Mouse (Mus musculus): Measurements from ENCODE around the gene Ybey.

Gene Ybey

DNA sequence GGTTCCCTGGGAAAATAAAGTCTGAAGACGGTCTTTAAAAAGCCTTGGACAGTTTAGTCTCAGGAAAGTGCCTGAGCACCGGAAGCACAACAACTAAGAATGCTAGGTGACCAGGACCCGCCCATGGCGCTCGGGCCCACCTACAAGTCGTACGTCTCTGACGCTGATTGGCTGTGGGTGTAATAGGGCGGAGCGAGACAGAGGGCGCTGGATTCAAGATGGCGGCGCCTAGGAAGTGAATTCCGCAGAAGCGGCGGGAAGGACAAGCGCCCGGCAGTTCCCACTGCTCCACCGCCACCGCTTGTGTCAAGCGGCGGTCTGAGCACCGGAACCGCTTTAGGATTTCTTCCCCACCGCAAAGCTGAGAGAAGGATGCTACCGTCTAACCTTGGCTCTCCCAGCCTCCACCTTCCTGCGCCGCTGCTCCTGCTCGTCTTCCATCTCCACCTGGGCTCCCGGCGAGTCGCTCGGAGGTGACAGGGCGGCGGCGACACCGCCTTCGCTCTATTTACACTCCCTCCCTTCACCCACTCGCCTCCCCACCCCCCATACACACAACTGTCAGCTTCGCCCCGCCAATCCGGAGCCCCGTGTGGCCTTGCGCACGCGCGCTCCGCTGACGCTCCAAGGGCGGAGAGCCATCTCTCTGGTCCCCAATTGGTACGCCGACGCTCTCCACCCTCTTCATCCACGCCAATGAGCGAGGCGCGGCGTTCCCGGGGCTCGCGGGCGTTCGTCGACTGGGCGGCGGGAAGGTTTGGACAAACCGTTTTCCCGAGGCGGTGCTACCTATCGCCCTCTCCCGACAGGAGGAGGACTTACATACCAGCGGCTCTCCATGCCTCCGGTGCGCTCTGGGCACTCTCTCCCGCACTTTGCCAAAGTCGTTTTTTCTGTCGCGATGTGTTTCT, 26.5 kb downstream of the Ybey start, which contains the start of gene Pcnt:
TSS of gene Pcnt (minus strand) at position 609 of the 911 bp plus-strand sequence.
- CTCF ChIA-PET, result interaction anchor here (0.6 to 0.7 kb wide), 2 partner anchors 57 to 1929 kb away, joined by 3 to 5 read pairs; no protein-coding TSS in a partner anchor

DNA sequence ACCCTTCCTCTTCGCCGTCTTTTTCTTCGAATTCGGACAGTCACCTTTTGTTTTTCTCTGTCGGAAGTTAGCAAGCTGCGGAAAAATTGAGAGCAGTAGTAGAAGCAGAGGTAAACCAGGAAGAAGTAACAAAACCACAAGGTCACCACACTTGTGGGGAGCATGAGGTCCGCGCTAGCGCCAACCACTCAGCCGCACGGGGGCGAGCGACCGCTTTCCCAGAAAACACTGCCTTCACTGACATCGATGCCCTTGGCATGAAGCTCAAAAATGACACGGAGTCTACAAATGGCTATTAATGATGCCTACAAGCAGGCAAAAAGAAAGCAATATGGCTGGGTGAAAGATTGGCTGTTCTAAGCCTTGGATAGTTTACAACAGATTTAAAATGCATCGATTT, 28.6 kb downstream of the Ybey start, which contains the start of gene AC141477.1:
TSS of gene AC141477.1 (minus strand) at position 164 of the 400 bp plus-strand sequence.
- CTCF ChIA-PET, result interaction anchor here (0.6 kb wide), 1 partner anchor 368 kb away, joined by 4 read pairs; no protein-coding TSS in a partner anchor

DNA sequence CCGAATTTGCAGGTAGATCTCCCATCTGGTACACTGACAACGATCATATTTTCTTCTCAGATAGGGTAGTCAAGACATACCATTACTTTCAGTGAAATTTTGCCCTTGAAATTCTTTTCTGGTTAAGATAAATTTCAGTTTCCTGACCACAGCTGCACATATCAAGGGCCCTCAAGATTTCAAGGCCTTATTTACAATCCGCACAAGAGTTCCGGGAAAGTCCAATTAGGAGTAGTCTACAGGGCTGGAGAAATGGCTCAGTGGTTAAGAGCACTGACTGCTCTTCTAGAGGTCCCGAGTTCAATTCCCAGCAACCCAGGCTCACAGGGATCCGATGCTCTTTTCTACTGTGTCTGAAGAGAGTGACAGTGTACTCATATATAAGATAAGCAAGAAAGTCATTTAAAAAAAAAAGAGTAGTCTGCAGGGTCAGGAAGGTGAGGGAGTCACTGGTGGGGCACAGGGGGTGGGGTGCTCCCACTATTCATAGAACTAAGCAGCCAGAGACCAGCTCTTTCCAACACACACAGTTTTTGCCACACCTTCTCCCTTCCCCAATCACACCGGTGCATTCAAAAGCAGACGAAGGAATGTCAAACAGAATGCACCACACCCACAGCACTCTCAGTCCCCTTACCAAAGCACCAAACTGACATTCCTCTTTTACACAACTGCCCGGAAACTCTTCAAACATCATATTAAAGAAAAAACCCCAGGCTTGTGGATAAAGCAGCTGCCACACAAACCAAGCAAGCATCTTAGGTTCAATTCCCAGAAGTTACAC, 29.6 kb downstream of the Ybey start:
- CTCF ChIA-PET, result no interaction called here

- CTCF ChIA-PET, result no interaction called here
Measured at GRCm38 (mm10) chr10:76433925-76434324, 35.0 kb downstream of the Ybey start.

DNA sequence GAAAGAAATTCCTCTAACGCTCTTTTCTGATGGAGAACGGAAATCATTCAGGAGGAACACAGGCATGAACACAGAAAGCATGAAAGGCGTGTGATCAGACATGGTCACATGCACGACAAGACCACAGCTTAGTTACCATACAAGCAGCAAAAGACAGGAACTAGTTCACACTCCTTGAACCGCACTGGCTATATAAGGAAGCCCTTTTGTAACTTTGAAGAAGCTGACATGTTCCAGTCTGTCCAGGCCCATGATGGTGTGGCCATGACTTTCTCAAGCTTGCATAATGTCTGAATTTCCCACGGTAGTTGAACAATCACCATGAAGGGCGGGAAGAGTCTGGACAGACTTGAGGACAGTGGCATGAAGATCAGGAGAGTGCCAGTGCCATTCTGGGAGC, 43.2 kb downstream of the Ybey start:
- CTCF ChIA-PET, result interaction anchor here (0.6 kb wide), 1 partner anchor 319 kb away, joined by 4 read pairs; no protein-coding TSS in a partner anchor

DNA sequence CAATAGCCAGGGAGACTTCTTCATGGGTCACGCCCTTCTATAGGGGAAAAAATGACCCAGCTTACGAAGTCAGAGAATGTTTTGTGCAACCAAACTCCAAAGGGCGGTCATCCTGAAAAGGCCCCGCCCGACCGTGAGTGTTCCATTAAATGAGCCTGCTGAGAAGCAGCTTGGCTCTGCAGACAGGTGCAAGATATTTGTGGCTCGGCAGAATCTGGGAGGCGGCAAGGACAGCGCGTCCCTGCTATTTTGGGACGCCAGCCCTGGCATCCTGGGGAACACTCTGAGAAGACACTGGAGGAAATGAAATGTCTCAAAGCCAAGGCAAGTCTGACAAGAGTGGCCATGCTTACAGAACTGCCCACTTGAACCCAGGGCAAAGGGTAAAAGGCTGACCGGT, 52.1 kb downstream of the Ybey start:
- CTCF ChIA-PET, result no interaction called here
